Comparison of ENCODE assay signal across 8 mouse cellular contexts in genomic region chr13:107218351-107218750, GRCm38 (mm10).
A peak's percentile ranks its signal among the peaks of the same experiment; 100 is the strongest.
DNase-seq lines count a peak whose midpoint lies in the region.

No protein-coding gene starts in this region.

- peak; percentile 10 for DNase-seq in embryo, embryonic 10 days (ENCODE audit: low spot score)
- no peak for DNase-seq in embryo, embryonic 10.5 days (ENCODE audit: low spot score)
- peak; percentile 64 to 67 for DNase-seq in cerebellum, postnatal 36 days
- peak; percentile 68 to 82 for DNase-seq in layer of hippocampus, adult 18-20 months (ENCODE audit: low spot score in 2 of 2)
- peak; percentile 27 for DNase-seq in left cerebral cortex, postnatal 4 days
- no peak for DNase-seq in ovary, postnatal 36 days (ENCODE audit: low spot score)
- no peak for DNase-seq in ovary, postnatal 14 days (ENCODE audit: low spot score)
- DNase-seq in spleen, postnatal 10 days (ENCODE audit: low spot score in 2 of 2): no peak

- intact Hi-C loops in left cerebral cortex, postnatal 4 days (cut with DNase I): no loop called here

Comparison
In these comparisons a context has a peak if more than half of its experiments do, and no peak if none do; other contexts are left out.
1. DNase-seq: peak in embryo, embryonic 10 days (single experiment), cerebellum, postnatal 36 days (2 of 2), layer of hippocampus, adult 18-20 months (2 of 2) and left cerebral cortex, postnatal 4 days (single experiment); none in embryo, embryonic 10.5 days (single experiment), ovary, postnatal 36 days (single experiment), ovary, postnatal 14 days (single experiment) and spleen, postnatal 10 days (0 of 2).